Mouse (Mus musculus) left cerebral cortex, adult 18-20 months (tissue): ENCODE measurements around the gene Ctnna2. TPM values are rescaled to one million over a fixed set of nuclear protein-coding genes. Genes with fewer than 3 reads are reported as not detected.

Experiments
- DNase-seq, 2 experiments: peaks; one replicate each; pipeline ENCODE4 v3.0.0; 2021 to 2022; ENCODE audit warnings: low spot score in 2 of 2, mixed read lengths in 1 of 2
- total RNA-seq, 2 experiments: library from RNA; stranded (reverse); gene quantifications; 2 replicates each; pipeline ENCODE4 v1.2.3; 2021

Gene Ctnna2
- total RNA-seq, 2 experiments from 2014 or later, result 104 to 109 TPM

GRCm38 (mm10) chr6:77188628-77189027, 790.9 kb downstream of the Ctnna2 start:
- DNase-seq, result no peak

DNA sequence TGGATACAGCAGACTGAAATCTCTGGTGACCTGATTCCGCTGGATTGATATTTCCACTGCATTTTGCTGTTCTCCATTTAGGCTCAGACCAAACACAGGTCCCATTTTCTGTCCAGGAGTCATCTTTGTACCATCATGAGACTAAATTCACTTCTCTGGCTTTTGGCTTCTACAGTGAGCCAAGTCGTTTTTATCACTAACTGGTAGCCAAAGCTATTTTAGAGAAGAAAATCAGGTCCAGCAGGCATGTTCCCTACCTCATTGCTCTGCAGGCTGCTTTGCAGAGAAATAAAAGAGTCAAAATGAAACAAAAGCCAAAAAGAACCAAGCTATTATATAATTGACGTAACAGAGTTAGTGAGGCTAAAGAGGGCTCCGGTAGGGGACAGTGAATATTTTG, 793.7 kb downstream of the Ctnna2 start:
- DNase-seq, result no peak

DNA sequence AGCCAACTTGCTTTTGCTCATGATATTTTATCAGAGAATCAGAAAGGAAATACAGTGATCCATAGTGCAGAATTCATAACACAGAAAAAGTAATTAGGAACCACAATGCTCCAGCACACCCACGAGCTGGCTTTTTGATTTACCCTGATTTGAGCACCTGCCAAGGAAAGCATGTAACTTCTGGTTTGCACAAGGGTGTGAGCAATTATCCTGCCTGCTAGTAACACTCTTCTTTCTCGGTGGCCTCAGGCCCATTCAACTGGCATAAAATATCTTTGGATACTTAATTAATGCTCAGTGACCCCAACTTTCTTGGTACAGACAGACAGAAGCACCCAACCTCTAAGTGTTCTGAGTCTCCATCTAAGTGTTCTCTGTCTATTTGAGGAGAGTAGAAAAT, 794.6 kb downstream of the Ctnna2 start:
- no peak for DNase-seq

GRCm38 (mm10) chr6:77175764-77176163, 803.7 kb downstream of the Ctnna2 start:
- no peak for DNase-seq

- no peak for DNase-seq
These were observed 822.5 kb downstream of the Ctnna2 start for GRCm38 (mm10) chr6:77157028-77157427.

DNA sequence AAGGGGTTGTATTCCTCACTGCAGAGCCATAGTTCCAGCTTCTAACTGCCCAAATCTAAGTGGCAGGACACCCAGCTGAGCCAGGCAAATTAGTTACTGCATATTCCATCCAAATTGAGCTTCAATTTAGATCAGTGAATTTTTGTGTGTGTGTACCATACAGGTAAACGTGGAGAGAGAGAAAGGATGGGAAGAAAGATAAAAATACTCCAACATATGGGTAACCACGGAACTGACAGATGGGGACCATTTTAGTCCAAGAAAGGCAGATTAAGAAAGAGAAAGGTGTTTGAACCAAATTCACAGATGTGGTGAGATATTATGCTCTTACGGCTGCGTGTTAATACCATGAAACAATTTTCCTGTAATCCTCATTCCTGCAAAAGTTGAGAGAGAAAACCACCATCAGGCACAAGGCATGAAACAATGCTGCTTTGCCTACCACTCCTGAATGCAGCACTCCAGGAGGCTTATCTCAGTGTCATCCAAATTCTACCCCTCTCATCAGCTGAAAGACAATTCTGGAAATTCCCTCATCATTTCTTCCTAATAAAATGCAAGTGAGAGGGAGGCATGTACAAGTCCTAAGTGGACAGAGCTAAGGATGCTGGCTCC, 840.1 kb downstream of the Ctnna2 start:
- no peak for DNase-seq

- DNase-seq, result peak; percentile 10 to 23
These were observed 858.6 kb downstream of the Ctnna2 start for GRCm38 (mm10) chr6:77120926-77121325.

GRCm38 (mm10) chr6:77120510-77120909, 859.0 kb downstream of the Ctnna2 start:
- no peak for DNase-seq

GRCm38 (mm10) chr6:77109095-77109945, 870.2 kb downstream of the Ctnna2 start:
- DNase-seq, result peak; percentile 7 to 21

- peak in 1 of 2 experiments; percentile 19 for DNase-seq
These were observed 878.5 kb downstream of the Ctnna2 start for GRCm38 (mm10) chr6:77101047-77101446.

DNA sequence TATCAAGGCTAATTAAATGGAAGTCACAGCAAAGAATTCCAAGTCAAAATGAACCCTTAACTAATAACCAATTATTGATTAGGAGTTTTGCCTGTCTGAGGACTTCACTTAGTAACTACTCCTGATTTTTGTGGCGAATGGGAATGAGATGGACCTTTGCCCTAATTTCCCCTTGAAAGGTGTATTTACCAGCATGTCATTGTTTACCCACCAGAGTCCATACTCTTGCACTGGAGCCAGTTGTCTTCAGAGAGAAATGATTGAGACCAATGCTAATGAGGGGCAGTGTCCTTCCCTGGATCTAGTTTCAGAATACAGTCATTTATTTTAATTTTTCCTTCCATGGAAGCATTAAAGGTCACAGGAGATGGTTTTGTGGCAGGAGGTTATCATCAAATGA, 881.0 kb downstream of the Ctnna2 start:
- no peak for DNase-seq

DNA sequence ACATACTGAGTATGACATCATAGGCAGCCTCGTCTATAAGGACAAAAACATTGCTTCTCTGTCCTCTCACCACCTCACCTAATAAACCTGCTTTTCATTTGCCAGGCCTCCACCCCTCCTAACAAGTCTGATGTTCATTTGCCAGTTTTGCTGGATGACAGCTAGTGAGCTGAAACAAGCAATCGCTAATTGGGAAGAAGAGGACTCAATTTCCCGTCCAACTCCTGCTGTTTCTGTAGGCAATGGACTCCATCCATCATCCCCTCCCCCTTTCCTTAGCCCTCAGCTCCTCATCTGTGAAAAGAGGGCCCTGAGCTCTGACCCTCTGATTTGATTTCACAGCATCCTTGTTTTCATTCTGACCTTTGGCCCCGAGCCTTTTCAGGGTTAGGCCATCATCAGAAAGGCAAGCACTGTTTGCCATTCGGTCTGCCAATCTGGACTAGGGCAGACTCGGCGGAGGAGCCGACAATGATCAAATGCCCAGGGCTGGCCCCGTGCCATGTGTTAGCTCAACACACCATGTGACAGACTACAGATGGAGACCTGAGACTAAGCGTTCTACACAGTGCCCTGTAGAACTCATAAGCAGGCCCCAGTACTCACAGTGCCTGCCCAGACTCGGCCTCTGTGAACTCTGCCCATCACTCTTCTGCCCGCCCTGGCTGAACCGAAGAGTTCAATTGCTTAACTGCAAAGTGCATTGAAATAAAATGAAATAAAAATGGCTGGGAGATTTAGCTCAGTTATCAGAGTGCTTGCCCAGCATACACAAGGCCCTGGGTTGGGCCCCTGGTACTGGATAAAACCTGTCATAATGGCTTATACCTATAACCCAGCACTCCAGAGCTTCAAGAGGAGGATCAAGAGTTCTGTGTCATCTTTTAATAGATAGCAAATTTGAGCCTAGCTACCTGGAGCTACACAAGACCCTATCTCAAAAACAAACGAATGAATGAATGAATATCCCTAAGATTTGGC, 903.8 kb downstream of the Ctnna2 start:
- peak; percentile 48 to 61 for DNase-seq

- DNase-seq, result no peak
These were observed 909.9 kb downstream of the Ctnna2 start for GRCm38 (mm10) chr6:77069595-77069994.

DNA sequence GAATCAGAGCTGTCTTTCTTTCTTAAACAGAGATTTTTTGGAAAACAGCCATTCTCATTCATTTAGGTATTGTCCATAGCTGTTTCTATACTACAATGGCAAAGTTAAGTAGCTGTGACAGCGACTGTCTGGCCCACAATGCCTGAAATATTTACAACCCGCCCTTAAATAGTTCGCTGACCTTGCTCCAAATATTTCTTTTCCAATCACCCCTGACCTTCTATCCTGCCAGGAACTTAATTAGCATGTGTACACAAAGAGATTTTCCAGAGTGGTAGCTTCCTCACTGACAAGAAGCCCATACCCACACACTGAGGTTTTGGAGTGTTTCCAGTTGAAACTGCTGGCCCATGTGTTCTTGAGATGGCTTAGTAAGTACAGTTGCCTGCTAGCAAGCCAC, 928.8 kb downstream of the Ctnna2 start:
- DNase-seq, result no peak

- no peak for DNase-seq
These were observed 929.3 kb downstream of the Ctnna2 start for GRCm38 (mm10) chr6:77050193-77050592.

GRCm38 (mm10) chr6:77047568-77047967, 931.9 kb downstream of the Ctnna2 start:
- DNase-seq, result no peak

DNA sequence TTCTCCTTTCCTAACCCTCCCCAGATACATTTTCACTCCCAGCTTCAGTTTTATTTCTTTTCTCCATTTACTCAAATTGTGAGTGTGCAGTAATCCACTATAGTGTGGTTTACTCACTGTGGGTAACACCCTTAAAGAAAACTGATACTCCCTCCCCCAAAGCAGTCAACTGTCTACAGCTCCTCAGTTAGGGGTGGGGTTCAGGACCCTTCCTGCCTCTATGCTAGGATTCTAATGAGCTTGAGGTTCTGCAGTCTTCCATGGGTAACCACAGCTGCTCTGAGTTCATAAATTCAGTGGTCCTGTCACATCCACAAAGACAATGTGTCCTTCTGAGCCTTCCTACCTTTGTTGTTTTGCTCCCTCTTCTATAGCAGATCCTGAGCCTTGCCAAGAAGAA, 954.4 kb downstream of the Ctnna2 start:
- no peak for DNase-seq

DNA sequence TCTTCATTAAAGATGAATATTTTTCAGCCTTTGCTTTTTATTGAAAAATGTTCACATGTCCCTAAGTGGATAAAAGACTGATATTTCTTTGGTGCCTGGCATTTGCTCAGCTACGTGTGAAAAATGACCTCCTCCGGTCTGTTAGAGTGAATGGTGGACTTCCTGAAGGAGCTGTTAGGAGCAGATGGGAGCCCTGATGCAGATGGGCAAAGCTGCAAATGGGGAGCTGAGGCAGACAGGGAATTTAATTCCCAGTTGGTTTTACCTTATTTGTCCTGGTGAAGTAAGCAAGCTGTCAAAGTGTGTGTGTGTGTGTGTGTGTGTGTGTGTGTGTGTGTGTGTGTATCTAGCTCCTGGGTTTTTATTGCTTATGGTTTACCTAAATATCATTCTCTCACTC, 966.3 kb downstream of the Ctnna2 start:
- no peak for DNase-seq

DNA sequence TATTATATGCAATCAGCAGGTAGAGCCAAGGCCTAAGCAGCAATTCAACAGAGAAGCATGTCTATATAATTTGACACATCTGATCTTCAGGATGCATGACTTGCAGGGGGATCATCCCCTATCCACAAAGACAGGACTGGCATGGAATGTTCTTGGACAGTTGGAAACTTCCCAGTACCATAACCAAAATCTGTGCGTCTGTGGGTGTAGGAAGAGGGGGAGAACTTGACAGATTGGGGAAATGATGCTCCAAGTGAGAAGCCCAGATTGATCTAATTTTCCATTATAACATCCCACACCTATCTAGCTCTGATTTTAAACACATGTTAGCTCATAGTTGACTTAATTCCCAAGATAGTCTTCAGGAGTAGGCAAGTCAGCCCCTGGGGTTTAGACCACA, 968.5 kb downstream of the Ctnna2 start:
- DNase-seq, result no peak

- DNase-seq, result no peak
These were observed 987.4 kb downstream of the Ctnna2 start for GRCm38 (mm10) chr6:76992128-76992527.

DNA sequence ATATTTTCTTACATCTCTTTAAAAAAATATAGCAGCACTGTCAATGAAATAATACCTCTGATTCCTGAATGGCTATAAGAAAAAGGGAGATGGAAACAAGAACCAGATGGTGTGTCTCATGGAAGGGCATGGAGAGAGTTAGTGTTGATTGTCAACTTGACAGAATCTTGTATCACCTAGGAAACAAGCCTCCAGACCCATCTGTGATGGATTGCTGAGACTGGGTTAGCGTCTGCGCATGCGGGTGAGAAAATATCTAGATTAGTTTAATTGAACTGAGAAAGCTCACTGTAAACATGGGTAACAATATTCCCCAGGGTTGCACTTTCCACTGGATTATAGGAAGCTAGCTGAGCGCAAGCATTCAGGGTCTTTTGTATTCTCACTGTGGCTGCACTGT, 994.7 kb downstream of the Ctnna2 start:
- DNase-seq, result peak; percentile 13 to 20
